Mouse (Mus musculus): ENCODE measurements at regions not wholly inside any gene's neighbourhood (a gene's known extent, or its start where the extent isn't known, plus 50 kb on each side); places are given as distances from the start of the nearest gene placed in this dataset.

- Histone ChIP-seq H3K4me1 (ENCODE audit: control insufficient read depth in 1 of 2, insufficient read depth in 2 of 2) (no peaks in the 10 kb centered on the region), H3K9me3 (replicated peaks; ENCODE audit: low read length) (no peaks in the 10 kb centered on the region), H3K4me3 (replicated peaks in 1 of 3; ENCODE audit: low read depth in 2 of 3, low read length in 2 of 3, poor library complexity in 1 of 3) (no peak overlapping the region), H3K79me2 (replicated peaks; ENCODE audit: control insufficient read depth, extremely low read depth, insufficient read depth, poor library complexity, severe bottlenecking) (no peaks in the 10 kb centered on the region), H3K27ac (ENCODE audit: insufficient read depth, low read depth) (no peak overlapping the region), H3K9ac (ENCODE audit: insufficient read depth, low read depth) (no peak overlapping the region), H3K27me3 (replicated peaks) (no peaks in the 10 kb centered on the region), H3K4me2 (ENCODE audit: insufficient read depth, low read depth, poor library complexity, severe bottlenecking) (no peak overlapping the region), H3K36me3 (replicated peaks in 1 of 2; ENCODE audit: control insufficient read depth in 1 of 2, insufficient read depth in 1 of 2, low read length in 1 of 2) (no peaks in the 10 kb centered on the region)
- TF ChIP-seq ETS1 (conservative IDR thresholded peaks at IDR 0.05; ENCODE audit: low read depth, low read length) = no peak
- no peak for TF ChIP-seq MEF2A (IDR thresholded peaks at IDR 0.05; ENCODE audit: borderline replicate concordance, low read depth, low read length)
- no peak for TF ChIP-seq IRF4 (IDR thresholded peaks at IDR 0.05; ENCODE audit: low read depth, low read length)
- no peak for TF ChIP-seq USF1 (IDR thresholded peaks at IDR 0.05; ENCODE audit: low read depth, low read length)
- no peak for DNase-seq (ENCODE audit: extremely low read depth)
- dilution Hi-C loops (cut with MboI; ENCODE audit: extremely low pct_ligation_motif_present, extremely low pct_unique_long_range_greater_than_20kb, low sequenced_read_pairs) = no loop called here
- in situ Hi-C loops (cut with MboI; ENCODE audit: low pct_ligation_motif_present, low pct_unique_long_range_greater_than_20kb, low sequenced_read_pairs) = loop anchor here (25.0 kb wide), 1 partner anchor 828 kb away; no protein-coding TSS in a partner anchor
Observed at GRCm38 (mm10) chr9:33240506-33240905, 604.5 kb downstream of the Ets1 start.

- H3K79me2 ChIP-seq (replicated peaks; ENCODE audit: control insufficient read depth, extremely low read depth, insufficient read depth, poor library complexity, severe bottlenecking) = no peaks in the 10 kb centered on the region
- H3K4me1 ChIP-seq (ENCODE audit: control insufficient read depth in 1 of 2, insufficient read depth in 2 of 2) = no peaks in the 10 kb centered on the region
- in situ Hi-C loops (cut with MboI; ENCODE audit: low pct_ligation_motif_present, low pct_unique_long_range_greater_than_20kb, low sequenced_read_pairs) (loop anchor here (25.0 kb wide), 1 partner anchor 829 kb away; no protein-coding TSS in a partner anchor), dilution Hi-C loops (cut with MboI; ENCODE audit: extremely low pct_ligation_motif_present, extremely low pct_unique_long_range_greater_than_20kb, low sequenced_read_pairs) (no loop called here)
- H3K4me3 ChIP-seq (replicated peaks in 1 of 3; ENCODE audit: low read depth in 2 of 3, low read length in 2 of 3, poor library complexity in 1 of 3) = no peak overlapping the region
- H3K27ac ChIP-seq (ENCODE audit: insufficient read depth, low read depth) = no peak overlapping the region
- no peak for DNase-seq (ENCODE audit: extremely low read depth)
- H3K9ac ChIP-seq (ENCODE audit: insufficient read depth, low read depth) = no peak overlapping the region
- TF ChIP-seq USF1 (IDR thresholded peaks at IDR 0.05; ENCODE audit: low read depth, low read length) (no peak), SIN3A (IDR thresholded peaks at IDR 0.05; ENCODE audit: low read length) (no peak), RAD21 (IDR thresholded peaks at IDR 0.05; ENCODE audit: low read depth, low read length) (no peak), POLR2AphosphoS2 (IDR thresholded peaks at IDR 0.05; ENCODE audit: low read depth, low read length) (no peak), RCOR1 (conservative IDR thresholded peaks at IDR 0.05; ENCODE audit: low read depth, low read length) (no peak), MAFK (IDR thresholded peaks at IDR 0.05; ENCODE audit: insufficient replicate concordance, low read length) (no peak), CHD1 (IDR thresholded peaks at IDR 0.05; ENCODE audit: low read depth, low read length) (no peak), JUND (conservative IDR thresholded peaks at IDR 0.05; ENCODE audit: low read depth, low read length) (no peak), JUN (IDR thresholded peaks at IDR 0.05; ENCODE audit: insufficient read depth, low read depth, low read length) (no peak), MAZ (IDR thresholded peaks at IDR 0.05; ENCODE audit: low read depth, low read length) (no peak), POLR2A (IDR thresholded peaks at IDR 0.05; ENCODE audit: low read depth, low read length) (no peak), EP300 (IDR thresholded peaks at IDR 0.05; ENCODE audit: low read length) (no peak), MXI1 (IDR thresholded peaks at IDR 0.05; ENCODE audit: low read depth, low read length) (no peak), MEF2A (IDR thresholded peaks at IDR 0.05; ENCODE audit: borderline replicate concordance, low read depth, low read length) (no peak), CHD2 (IDR thresholded peaks at IDR 0.05; ENCODE audit: low read length) (no peak), ZC3H11A (IDR thresholded peaks at IDR 0.05; ENCODE audit: low read depth, low read length) (no peak), TBP (conservative IDR thresholded peaks at IDR 0.05; ENCODE audit: low read depth, low read length) (no peak), USF2 (conservative IDR thresholded peaks at IDR 0.05; ENCODE audit: low read depth, low read length) (no peak), ZMIZ1 (IDR thresholded peaks at IDR 0.05; ENCODE audit: low read depth, low read length) (no peak)
- no peak overlapping the region for H3K4me2 ChIP-seq (ENCODE audit: insufficient read depth, low read depth, poor library complexity, severe bottlenecking)
- H3K36me3 ChIP-seq (replicated peaks in 1 of 2; ENCODE audit: control insufficient read depth in 1 of 2, insufficient read depth in 1 of 2, low read length in 1 of 2) = no peaks in the 10 kb centered on the region
- H3K27me3 ChIP-seq (replicated peaks) = no peaks in the 10 kb centered on the region
- no peaks in the 10 kb centered on the region for H3K9me3 ChIP-seq (replicated peaks; ENCODE audit: low read length)
Observed at GRCm38 (mm10) chr9:33240914-33241635, 605.1 kb downstream of the Ets1 start.
